Mouse (Mus musculus): Measurements from ENCODE around the gene Ano9. TPM values are rescaled to one million over a fixed set of nuclear protein-coding genes. Genes with fewer than 3 reads are reported as not detected.

Ano9 gene
- polyA plus RNA-seq, 1 experiment: 5.4 TPM

DNA sequence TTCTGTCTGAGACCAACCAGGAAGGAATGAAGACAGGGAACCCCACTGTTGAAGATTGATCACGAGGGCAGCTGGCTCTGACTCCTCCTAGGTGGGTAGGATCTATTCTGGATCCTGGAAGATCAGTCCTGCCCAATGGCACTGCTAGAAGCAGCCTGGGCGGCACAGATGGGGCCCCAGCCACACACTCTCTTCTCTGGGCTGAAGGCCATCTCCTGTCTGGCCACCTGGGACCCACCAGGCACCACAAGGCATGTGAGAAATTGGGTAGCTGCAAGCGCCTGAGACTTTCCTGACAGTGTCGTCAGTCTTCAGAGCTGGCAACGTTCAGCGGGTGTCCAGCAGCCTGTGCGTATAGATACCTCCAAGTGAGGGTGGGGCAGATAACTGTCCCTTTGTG, 55.1 kb downstream of the Ano9 start:
- TF ChIP-seq CTCF (conservative IDR thresholded peaks at IDR 0.05; ENCODE audit: insufficient read depth, insufficient read length, low read depth, low read length) (no peak), POLR2A (IDR thresholded peaks at IDR 0.05; ENCODE audit: low read depth, low read length) (no peak)
- no peak for DNase-seq
- H3K4me1 ChIP-seq (ENCODE audit: control insufficient read depth, insufficient read depth, low read length): peaks cover 9% of the 10 kb centered on the region; the same call in 1 of the 2 replicates
- no peak overlapping the region for H3K27ac ChIP-seq (ENCODE audit: insufficient read depth, low read depth, low read length)
- no peaks in the 10 kb centered on the region for H3K27me3 ChIP-seq (replicated peaks; ENCODE audit: control insufficient read depth, insufficient read depth, low read length)
- H3K4me3 ChIP-seq (ENCODE audit: insufficient read depth, low read depth, low read length): no peak overlapping the region
- 93% methylated on average over 7 of the region's 7 CpGs for WGBS
- H3K36me3 ChIP-seq (ENCODE audit: control insufficient read depth, insufficient read depth, low read length): no peaks in the 10 kb centered on the region

DNA sequence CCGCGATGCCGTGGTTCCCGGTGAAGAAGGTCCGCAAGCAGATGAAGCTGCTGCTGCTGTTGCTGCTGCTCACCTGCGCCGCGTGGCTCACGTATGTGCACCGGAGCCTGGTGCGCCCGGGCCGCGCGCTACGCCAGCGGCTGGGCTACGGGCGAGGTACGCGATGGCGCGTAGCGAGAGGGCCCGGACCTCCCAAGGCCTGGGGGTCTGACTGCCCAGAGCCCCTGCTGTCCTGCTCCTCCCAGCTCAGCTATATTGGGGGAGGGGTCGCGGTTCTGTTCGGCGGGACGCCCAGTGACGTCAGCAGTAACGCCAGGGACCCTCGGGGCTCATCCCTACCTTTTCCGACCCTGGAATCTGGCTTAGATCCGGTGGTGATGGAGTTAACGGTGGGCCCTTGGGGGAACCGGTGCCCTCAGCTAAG, 56.3 kb downstream of the Ano9 start:
- Histone ChIP-seq H3K4me1 (ENCODE audit: control insufficient read depth, insufficient read depth, low read length) (peaks cover 9% of the 10 kb centered on the region; the same call in 1 of the 2 replicates), H3K27ac (ENCODE audit: insufficient read depth, low read depth, low read length) (no peak overlapping the region), H3K27me3 (replicated peaks; ENCODE audit: control insufficient read depth, insufficient read depth, low read length) (no peaks in the 10 kb centered on the region), H3K4me3 (ENCODE audit: insufficient read depth, low read depth, low read length) (peak overlapping the region; percentile 33; the same call in 1 of the 2 replicates), H3K36me3 (ENCODE audit: control insufficient read depth, insufficient read depth, low read length) (no peaks in the 10 kb centered on the region)
- no peak for DNase-seq
- WGBS: 4% methylated on average over 37 of the region's 37 CpGs
- no peak for TF ChIP-seq CTCF (conservative IDR thresholded peaks at IDR 0.05; ENCODE audit: insufficient read depth, insufficient read length, low read depth, low read length)
- TF ChIP-seq POLR2A (IDR thresholded peaks at IDR 0.05; ENCODE audit: low read depth, low read length): no peak

- H3K4me1 ChIP-seq (ENCODE audit: control insufficient read depth, insufficient read depth, low read length): peaks cover 9% of the 10 kb centered on the region; the same call in 1 of the 2 replicates
- no peak for TF ChIP-seq CTCF (conservative IDR thresholded peaks at IDR 0.05; ENCODE audit: insufficient read depth, insufficient read length, low read depth, low read length)
- TF ChIP-seq POLR2A (IDR thresholded peaks at IDR 0.05; ENCODE audit: low read depth, low read length): no peak
- 2% methylated on average over 71 of the region's 72 CpGs for WGBS
- no peaks in the 10 kb centered on the region for H3K27me3 ChIP-seq (replicated peaks; ENCODE audit: control insufficient read depth, insufficient read depth, low read length)
- peak; percentile 76 for DNase-seq
- no peaks in the 10 kb centered on the region for H3K36me3 ChIP-seq (ENCODE audit: control insufficient read depth, insufficient read depth, low read length)
- peak within 1 kb of the TSS; percentile 33; the same call in 1 of the 2 replicates for H3K4me3 ChIP-seq (ENCODE audit: insufficient read depth, low read depth, low read length)
- H3K27ac ChIP-seq (ENCODE audit: insufficient read depth, low read depth, low read length): no peak within 1 kb of the TSS
These were observed 57.0 kb downstream of the Ano9 start, which contains the start of gene B4galnt4 for GRCm38 (mm10) chr7:141060426-141061242. Gene B4galnt4 (plus strand): TSS chr7:141061104.

GRCm38 (mm10) chr7:141059929-141060328, 57.7 kb downstream of the Ano9 start:
- no peaks in the 10 kb centered on the region for H3K27me3 ChIP-seq (replicated peaks; ENCODE audit: control insufficient read depth, insufficient read depth, low read length)
- DNase-seq: no peak
- H3K4me1 ChIP-seq (ENCODE audit: control insufficient read depth, insufficient read depth, low read length): peaks cover 9% of the 10 kb centered on the region; the same call in 1 of the 2 replicates
- 76% methylated on average over 2 of the region's 2 CpGs for WGBS
- H3K36me3 ChIP-seq (ENCODE audit: control insufficient read depth, insufficient read depth, low read length): no peaks in the 10 kb centered on the region
- no peak for TF ChIP-seq CTCF (conservative IDR thresholded peaks at IDR 0.05; ENCODE audit: insufficient read depth, insufficient read length, low read depth, low read length)
- TF ChIP-seq POLR2A (IDR thresholded peaks at IDR 0.05; ENCODE audit: low read depth, low read length): no peak
- H3K4me3 ChIP-seq (ENCODE audit: insufficient read depth, low read depth, low read length): no peak overlapping the region
- no peak overlapping the region for H3K27ac ChIP-seq (ENCODE audit: insufficient read depth, low read depth, low read length)

- Histone ChIP-seq H3K4me3 (ENCODE audit: insufficient read depth, low read depth, low read length) (no peak overlapping the region), H3K27me3 (replicated peaks; ENCODE audit: control insufficient read depth, insufficient read depth, low read length) (no peaks in the 10 kb centered on the region), H3K36me3 (ENCODE audit: control insufficient read depth, insufficient read depth, low read length) (no peaks in the 10 kb centered on the region), H3K4me1 (ENCODE audit: control insufficient read depth, insufficient read depth, low read length) (peaks cover 4% of the 10 kb centered on the region; the same call in 1 of the 2 replicates), H3K27ac (ENCODE audit: insufficient read depth, low read depth, low read length) (no peak overlapping the region)
- DNase-seq: no peak
- TF ChIP-seq CTCF (conservative IDR thresholded peaks at IDR 0.05; ENCODE audit: insufficient read depth, insufficient read length, low read depth, low read length): no peak
- TF ChIP-seq POLR2A (IDR thresholded peaks at IDR 0.05; ENCODE audit: low read depth, low read length): no peak
- WGBS: 90% methylated on average over 14 of the region's 14 CpGs
These were observed 58.8 kb downstream of the Ano9 start for GRCm38 (mm10) chr7:141058601-141059341.

DNA sequence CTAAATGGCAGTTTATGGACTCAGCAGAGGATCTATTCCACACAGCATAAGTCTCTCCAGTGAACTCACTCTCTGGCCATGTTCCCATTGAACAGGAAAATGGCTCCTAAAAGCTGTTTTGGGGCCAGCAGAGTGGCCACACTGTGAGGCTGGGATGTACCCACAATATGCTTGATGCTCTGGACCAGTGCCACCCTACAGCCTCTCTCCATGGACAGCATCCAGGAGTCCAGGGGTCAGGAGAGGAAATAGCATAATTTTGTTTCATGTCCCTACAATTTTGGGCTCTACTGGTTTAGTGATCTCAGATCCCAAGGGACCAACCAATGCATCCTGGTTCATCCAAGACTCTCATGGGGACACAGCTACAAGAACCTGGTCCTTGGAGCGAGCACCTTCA, 60.1 kb downstream of the Ano9 start:
- no peak overlapping the region for H3K27ac ChIP-seq (ENCODE audit: insufficient read depth, low read depth, low read length)
- no peak for TF ChIP-seq CTCF (conservative IDR thresholded peaks at IDR 0.05; ENCODE audit: insufficient read depth, insufficient read length, low read depth, low read length)
- no peak for TF ChIP-seq POLR2A (IDR thresholded peaks at IDR 0.05; ENCODE audit: low read depth, low read length)
- peak; percentile 63 for DNase-seq
- no peaks in the 10 kb centered on the region for H3K27me3 ChIP-seq (replicated peaks; ENCODE audit: control insufficient read depth, insufficient read depth, low read length)
- WGBS: 89% methylated on average over 1 of the region's 1 CpGs
- H3K4me1 ChIP-seq (ENCODE audit: control insufficient read depth, insufficient read depth, low read length): peaks cover 4% of the 10 kb centered on the region; the same call in 1 of the 2 replicates
- no peak overlapping the region for H3K4me3 ChIP-seq (ENCODE audit: insufficient read depth, low read depth, low read length)
- no peaks in the 10 kb centered on the region for H3K36me3 ChIP-seq (ENCODE audit: control insufficient read depth, insufficient read depth, low read length)

DNA sequence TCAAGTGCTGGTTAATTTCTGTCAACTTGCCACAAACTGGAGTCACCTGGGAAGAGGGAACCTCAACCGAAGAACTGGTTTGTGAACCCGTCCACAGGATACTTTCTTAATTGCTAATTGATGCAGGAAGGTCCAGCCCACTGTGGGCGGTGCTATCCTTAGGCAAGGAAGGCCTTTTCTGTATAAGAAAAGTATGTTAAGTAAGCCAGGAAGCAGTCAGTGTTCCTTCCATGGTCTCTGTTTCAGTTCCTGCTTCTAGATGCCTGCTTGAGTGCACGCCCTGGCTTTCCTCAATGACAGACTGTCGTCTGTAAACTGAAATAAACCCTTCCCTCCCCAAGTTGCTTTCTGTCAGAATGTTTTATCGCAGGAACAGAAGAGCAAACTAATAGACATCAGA, 60.6 kb downstream of the Ano9 start:
- WGBS: 77% methylated on average over 6 of the region's 6 CpGs
- Histone ChIP-seq H3K36me3 (ENCODE audit: control insufficient read depth, insufficient read depth, low read length) (no peaks in the 10 kb centered on the region), H3K4me3 (ENCODE audit: insufficient read depth, low read depth, low read length) (no peak overlapping the region), H3K27ac (ENCODE audit: insufficient read depth, low read depth, low read length) (no peak overlapping the region), H3K4me1 (ENCODE audit: control insufficient read depth, insufficient read depth, low read length) (peaks cover 4% of the 10 kb centered on the region; the same call in 1 of the 2 replicates), H3K27me3 (replicated peaks; ENCODE audit: control insufficient read depth, insufficient read depth, low read length) (no peaks in the 10 kb centered on the region)
- no peak for DNase-seq
- TF ChIP-seq POLR2A (IDR thresholded peaks at IDR 0.05; ENCODE audit: low read depth, low read length) (no peak), CTCF (conservative IDR thresholded peaks at IDR 0.05; ENCODE audit: insufficient read depth, insufficient read length, low read depth, low read length) (no peak)

All from kidney, adult 2 months (tissue).